Mouse (Mus musculus) inflammation-experienced regulatory T-cells, adult 6 months (primary cell): ENCODE measurements at regions not wholly inside any gene's neighbourhood (a gene's known extent, or its start where the extent isn't known, plus 50 kb on each side); places are given as distances from the start of the nearest gene placed in this dataset.

Experiments
- ATAC-seq: one replicate; pipeline ENCODE4 v1.8.0; 2017

DNA sequence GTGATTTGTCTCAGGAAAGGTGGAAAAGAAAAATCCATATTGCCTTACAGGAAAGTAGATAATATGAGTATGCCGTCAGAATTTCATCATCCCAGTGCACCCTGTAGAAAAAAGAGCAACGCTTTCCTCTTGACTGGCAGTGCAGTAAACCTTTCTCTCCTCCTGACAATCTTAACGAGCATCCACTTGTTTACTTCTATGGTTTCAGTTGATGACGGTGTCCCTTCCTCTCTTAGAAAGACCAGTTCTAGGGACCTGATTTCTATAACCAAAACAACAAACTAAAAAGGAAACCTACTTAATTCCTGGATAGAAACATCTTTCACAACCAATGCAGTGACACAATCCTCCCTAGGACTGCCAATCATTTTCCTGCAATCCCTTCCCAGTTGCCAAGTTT, 714.3 kb upstream of the Cited2 start:
- no peak for ATAC-seq

DNA sequence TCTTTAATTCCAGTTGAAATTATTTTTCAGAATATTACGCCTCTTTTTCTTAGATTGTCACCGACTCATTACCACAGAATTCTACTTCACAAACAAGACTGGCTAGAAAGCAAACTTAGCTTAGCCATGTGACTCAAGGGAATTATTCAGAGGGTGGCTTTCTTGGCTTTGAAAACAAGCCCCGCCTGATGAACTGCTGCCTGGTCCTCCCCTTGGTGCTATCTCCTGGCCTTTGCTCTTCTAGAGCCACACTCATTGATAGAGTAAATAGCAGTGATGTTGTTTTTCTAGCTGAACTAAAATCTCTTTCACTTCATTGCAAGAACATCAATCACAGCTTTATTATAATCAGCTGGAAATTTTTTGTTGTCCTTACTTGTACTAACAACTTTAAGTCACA, 713.0 kb upstream of the Cited2 start:
- ATAC-seq: no peak

DNA sequence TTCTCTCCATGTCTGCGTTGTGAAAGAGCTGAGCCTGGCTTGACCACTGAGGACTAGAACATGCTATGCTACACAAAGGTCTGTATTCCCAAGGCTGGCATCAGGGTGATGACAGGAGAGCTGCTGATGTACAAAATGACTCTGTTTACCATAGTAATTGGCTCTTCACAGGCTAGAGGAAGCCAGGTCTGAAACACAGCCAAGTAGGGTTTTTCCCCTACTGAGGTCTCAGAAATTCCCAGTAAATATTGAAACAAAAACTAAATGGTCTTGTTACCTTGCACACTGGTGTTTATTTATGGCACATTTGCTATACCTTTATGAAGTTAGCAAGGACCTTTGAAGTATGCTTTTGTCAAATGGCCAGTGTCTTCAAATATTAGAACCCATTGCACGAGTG, 711.1 kb upstream of the Cited2 start:
- ATAC-seq: no peak

DNA sequence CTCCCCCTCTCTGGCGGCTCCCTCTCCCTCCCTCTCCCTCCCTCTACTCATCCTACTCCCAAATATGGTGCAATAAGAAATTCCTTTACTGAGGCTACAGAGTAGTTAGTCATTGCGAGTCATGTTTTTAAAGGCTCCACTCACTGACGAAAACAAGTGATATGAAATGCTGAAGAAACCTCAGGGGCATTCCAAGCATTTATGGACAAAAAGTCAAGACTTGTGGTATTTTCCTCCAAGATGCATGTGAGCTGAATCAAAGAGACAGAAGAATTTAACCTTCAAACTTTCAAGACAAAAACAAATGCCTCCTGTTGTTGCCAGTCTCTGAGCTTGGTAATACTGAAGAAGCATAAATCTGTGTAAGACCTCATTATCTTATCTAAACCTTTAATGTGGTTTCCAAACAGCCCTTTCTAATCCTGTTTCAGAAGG, 710.5 kb upstream of the Cited2 start:
- no peak for ATAC-seq

DNA sequence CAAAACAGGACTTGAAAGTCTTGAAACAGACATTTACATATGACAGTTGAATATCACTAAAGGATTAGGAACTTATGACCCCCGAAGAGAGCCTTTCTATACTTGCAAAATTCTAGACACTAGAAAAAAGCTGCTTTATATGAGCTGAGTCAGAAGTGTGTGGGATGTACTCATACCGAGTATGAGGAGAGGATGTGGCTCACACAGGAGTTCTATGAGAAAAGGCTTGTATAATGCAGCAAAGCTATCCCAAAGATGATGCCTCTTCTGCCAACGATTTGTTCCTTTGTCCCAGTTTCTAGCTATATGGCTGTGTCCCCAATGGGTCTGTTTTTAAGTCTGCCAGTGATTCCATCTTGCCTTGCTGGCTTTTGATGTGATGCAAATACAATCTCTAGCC, 708.2 kb upstream of the Cited2 start:
- ATAC-seq: no peak

DNA sequence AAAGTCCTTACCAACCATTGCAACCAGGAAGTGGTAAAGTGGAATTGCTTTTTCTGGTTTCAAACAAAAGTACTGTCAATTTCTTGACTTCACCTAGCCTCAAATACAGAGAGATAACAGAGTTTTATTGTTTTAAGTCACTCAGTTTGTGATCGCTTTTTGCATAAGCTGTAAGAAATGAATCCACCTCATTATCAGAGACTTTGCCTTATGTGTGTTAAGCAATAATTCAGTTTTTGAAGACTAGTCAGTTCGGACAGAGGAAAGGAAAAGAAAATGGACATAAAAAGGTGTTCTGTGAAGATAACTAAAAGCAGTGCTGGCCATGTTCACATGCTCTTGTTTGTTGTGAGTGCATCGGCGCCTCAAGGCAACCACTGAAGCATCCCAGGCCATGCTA, 706.2 kb upstream of the Cited2 start:
- no peak for ATAC-seq

DNA sequence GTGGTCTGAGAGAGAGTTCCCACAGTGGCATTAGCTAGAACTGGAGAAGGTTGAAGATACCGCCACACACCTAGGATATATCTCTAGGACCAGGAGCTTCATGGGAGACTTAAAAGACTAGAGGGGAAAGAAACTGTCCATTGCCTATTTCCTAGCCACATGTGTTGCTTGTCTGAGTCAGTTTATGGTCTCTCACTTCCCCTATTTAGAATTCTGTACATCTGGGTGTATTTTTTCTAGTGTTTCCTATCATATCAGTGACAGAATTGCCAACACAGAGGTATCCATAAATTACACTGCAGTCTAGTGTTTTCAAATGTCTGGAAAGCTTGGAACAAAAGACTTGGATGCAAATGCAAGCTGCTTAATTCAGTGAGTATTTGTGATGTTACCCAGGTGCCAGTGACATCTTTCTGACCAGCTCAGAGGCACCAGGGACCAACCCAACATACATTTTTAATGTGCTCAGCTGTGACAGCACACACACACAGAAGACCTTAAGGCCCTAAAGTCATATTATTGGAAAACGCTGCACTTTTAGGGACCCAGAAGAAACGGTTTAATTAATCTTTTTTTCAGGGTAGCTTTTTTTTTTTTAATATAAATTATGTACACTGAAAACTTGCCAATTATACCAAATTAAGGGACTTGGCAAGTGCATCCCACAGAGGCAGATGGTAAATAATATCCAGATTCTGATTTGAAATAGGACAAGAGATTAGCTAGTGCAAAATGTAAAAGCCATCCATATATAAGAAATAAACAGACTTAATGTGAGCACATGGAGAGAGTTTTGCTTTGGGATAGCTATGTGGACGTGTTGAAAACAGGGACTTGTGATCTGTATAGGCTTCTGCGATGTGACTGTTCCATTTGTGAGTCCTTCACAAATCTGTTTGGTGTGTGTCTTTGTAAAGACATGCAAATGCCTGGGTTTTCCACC, 700.5 kb upstream of the Cited2 start:
- ATAC-seq: no peak

DNA sequence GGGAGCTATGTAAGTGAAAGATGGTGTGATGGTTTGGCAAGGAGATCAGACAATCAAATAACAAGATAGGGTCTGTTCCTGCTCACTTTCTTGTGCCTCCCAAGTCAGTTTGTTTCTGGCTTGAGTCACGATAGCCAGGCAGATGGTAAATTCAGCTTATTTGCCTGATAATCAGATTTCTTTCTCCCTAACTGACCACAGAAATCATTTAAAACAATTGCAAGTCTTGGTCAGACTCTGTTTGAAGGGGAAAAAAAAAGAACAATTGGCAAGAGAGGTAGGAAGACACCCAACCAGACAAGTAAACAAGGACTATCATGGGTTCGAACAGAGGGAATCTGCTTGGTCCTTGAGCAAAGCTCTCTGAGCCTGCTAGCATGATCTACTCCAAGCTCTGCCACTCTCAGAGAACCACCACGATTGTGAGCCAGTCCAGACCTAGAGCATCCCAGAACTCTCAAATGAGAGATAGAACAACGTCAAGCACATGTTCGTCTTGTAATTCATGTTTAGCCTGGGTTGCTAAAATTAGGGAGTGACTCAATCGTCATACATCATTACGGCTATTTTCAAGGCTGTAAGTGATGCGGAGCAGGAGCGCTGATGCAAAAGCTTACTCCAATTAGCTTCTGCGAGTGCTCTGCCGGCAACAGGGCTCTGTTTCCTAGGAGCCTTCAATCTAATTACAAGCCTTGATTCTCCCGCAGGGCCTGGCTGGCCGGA, 699.3 kb upstream of the Cited2 start:
- no peak for ATAC-seq

DNA sequence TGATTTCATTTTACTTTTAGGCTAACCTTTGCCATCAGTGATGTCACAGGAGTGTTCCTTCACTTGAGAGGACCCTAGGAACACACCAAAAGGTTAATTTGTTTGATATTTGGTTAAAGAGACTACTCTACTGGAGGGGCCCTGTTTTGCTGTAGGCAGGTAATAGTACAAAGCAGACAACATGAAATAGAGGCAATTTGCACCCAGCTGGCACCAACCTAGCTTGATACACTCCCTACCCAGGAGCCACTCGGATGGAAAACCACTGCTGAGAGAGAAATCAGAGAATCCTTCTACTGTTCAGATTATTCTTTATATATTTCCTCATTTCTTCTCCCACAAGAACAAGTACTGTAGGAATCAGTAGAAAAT, 698.7 kb upstream of the Cited2 start:
- no peak for ATAC-seq

DNA sequence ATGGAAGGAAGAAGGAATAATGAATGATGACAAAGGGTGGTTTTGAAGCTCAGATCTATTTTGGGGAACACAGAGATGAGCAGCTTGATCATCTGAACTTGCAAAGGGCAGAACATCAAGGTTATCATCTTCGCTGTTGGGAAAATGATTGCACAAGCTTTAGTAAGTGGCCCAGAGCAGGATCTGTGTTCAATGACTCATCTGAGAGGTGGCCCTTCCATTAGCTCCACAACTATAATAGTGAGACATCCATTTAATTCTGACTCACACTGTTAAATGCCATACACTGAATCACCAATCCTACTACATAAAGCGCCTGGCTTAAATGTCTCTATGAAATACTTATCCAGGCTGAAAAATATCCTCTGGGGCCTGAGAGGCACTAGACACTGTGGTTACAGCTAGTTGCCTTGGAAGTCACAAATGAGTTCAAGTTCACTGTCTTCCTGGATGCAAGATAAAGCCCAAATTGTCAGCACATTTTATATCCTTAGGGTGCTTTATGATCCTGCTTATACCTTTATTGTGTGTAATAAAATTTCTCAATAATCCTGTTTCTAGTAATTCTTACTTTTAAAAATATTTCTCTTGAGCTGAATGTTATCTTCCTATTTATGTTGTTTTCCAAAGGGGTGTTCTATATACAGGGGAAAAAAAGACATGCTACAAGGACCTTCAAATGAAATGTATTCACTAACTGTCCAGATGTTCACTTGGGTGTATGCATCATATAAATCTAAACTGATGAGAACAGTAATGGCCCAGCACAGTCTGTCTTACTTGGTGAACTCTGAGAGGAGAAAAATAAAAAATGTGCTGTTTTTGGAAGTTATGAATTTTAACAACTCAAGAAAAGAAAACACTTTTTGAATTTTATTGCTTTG, 687.9 kb upstream of the Cited2 start:
- no peak for ATAC-seq

DNA sequence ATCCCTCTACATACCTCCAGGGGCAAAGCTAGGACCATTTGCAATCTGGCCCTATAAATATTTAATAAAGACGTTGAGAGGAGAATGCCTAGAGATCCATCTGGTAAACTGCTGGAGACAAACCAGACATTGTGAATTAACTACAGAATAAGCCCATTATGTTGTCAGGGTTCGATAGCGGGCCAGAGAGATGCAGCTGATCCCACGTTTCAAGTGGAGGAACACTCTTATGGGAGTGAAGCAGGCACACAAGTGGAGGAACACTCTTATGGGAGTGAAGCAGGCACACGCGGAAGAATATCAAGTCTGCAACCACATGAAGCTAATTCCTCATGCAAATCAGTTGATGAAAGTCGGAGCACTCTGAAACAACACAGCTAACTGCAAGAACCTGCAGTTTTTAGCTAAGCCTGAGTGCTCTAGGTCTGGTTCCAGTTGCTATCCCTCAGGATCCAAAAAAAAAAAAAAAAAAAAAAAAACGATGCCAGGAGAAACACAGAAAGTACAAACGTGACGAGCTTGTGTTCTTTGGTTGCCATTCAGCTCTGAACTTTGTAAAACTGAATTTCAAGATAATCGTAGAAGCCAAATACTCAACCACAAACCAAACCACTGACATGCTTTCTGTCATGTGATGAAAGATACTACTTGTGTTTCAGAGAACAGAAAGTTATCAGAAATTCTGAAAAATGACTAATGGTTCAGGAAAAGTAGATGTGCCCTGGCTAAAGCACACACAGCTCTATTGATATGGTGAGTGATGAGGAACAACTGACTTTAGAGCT, 684.6 kb upstream of the Cited2 start:
- ATAC-seq: no peak

DNA sequence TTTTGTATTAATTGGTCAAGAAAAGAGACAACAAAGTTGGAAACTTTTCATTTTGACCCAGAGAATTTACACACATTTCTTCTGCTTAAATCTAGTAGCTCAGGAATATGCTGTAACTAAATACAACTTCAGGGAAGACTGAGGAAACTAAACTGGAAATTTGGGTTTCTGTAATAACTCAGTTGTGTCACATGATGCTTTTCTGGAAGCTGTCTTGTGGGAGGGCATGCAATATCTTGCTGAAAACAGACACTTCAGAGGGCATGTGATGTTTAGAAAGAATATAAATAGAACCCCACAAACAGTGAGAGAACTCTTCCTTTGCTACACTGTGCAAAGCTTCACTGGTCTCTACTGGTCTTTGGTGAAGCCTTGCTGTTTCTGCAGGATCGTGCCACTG, 680.9 kb upstream of the Cited2 start:
- no peak for ATAC-seq

DNA sequence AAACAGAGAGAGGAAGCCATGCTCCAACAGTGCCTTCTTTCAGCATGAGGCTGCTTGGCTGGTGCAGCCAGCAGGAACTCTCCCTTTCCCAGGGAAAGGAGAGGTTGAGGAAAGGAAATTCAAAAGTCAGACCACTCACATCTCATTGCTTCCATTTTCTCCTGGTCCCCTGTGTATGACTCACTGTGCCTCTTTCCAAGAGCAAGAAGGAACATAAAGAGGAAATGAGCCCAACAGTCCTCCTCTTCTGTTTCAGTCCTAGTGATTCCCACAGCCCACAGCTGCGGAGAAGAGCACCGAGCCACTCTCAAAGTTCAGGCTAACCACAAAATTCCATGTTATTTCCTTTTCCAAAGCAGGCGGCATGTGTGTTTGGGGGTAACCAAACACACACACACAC, 680.0 kb upstream of the Cited2 start:
- no peak for ATAC-seq

DNA sequence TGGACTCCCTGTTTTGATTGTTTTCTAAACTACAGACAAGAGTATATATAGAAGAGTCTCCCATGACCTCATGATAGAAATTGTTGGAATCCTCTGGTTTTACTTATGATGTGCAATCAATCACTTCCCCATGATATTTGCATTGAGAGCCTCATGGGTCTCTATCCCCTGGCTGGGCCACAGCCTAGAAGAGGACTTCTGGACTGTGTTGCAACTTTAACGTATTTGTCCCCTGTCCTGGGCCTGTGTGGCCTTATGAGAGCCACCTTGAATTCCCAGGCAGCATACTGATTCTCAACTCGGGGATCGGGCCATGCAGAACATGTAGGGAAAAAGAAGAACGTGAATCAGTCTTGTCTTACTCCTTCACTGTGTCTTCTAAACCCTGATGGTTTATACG, 676.3 kb upstream of the Cited2 start:
- no peak for ATAC-seq

DNA sequence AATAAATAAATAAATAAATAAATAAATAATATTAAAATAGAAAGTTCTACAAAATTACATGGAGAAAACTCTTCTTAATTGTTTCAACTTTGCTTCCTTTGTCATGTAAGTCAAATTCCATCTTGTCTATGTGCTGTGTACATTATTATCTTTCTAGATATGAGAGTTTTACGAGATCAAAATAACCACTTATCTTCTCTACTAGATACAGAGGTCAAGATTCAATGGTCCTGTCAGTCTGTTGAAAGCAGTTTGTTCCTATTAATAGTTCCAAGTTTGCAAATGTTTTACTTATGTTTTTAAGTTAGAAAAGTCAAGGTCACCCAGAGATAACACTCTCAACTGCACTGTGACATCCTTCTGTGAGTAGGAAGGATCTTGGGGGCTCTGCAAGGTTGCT, 650.1 kb upstream of the Cited2 start:
- no peak for ATAC-seq

DNA sequence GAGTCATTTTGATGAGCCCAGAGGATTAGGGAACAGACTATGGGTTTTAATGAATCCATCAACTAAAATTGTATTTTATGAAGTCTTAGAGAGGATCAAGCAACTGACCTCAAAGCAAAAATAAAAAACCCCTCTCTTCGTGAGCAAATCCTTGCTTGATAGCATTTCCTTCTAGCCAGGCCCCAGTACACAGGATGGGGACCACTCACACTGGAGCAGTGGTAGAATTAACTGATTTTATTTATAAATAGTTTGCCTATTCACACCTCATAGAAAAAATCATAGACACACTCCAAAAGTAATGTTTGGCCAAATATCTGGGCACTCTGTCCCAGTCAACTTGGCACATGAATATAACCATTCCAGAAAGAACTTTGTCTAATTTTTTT, 649.0 kb upstream of the Cited2 start:
- ATAC-seq: no peak

DNA sequence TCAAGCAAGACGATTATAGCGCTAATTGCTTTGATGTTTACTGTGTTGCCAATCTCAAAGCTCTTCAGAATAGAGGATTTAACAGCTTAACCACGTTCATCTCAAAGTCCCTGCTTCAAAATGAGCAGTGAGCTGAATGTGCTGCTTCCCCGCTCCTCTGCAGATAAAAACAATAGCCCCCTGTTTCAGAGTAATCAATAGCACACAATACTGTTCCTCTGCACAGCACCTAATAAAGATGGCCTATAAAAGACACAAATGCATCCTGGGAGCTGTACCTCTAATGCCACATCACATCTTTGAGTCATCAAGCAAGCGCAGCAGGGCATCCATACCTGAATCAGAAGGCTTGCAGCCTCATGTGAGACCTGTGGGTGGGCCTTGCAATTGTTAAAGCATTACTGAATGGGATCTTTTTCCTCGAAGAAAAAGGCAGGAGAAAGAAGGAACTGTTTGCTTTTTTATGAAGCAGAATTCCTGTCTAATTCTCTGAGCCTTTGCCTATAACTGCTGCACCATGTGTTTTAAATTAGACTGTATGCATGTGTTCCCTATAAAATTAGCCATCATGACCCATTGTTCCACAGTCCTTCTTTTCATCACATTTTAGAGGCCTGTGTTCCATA, 648.5 kb upstream of the Cited2 start:
- ATAC-seq: no peak

DNA sequence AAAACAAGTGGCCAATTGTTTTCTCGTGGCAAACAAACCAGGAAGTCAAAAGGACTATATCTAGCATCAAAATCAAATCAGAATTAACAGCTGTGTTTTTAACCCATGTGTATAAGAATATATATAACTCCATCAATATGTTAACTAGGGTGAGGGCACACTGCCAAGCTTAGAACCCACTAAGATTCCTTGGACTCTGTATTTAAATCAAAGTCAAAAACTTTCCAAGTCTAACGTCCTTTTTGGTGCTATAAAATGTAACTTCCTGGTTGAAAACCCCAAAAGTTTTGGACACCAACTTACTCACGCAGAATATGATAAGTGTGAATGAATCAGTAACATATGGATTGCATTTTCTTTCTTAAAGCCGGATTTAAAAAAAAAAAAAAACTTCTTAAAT, 647.9 kb upstream of the Cited2 start:
- no peak for ATAC-seq

DNA sequence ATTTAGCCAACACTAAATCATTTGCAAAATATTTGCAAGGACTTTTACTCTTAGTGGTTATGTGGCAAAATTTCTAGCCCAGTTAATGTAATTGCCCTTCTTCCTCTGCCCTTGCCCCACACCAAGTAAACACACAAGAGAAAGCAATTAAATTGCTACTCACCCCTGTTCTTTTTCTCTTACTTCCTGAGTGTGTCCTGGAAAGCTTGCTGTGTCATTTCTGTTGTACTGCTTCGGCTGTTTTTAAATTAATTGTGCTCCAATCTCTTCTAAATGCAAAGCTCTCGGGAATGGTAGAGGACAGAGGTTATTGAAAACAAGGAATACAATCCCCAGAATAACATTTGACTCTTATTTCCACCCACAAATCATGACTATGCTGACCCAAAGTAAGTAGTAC, 647.4 kb upstream of the Cited2 start:
- ATAC-seq: no peak

DNA sequence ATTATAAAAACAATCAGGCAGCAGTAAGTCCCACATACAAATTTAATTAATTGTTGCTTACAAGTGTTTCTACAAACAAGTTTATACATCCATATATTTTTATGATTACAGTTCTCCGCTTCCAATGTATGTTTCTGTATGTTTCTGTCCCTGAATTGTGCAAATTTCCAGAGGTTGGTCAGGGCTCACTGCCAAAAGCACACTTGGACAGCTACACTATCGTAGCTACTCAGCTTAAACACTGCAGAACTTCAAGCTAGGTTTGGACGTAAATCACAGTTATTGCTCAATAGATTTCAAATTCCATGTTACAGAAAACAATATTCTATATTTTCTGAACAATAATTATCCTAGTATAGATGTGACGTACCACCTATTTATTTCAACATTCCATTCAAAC, 646.8 kb upstream of the Cited2 start:
- no peak for ATAC-seq

DNA sequence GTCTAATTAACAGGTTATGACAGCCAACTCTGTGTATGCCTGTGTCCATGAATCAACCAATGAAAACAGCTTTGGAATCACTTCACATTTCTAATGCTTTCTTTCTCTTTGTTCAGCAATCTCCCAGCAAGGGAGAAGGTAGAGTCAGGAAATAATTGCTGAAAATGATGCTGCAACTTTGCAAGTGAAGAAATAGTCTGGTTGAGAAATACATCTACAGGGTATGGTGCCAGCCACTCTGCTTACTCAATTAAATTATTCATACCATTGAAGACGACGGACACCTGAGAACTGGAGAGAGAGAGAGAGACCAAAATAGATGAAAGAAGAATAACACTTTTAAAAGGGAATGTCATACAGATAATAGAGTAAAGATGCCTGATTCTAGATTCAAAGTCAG, 645.4 kb upstream of the Cited2 start:
- ATAC-seq: no peak

DNA sequence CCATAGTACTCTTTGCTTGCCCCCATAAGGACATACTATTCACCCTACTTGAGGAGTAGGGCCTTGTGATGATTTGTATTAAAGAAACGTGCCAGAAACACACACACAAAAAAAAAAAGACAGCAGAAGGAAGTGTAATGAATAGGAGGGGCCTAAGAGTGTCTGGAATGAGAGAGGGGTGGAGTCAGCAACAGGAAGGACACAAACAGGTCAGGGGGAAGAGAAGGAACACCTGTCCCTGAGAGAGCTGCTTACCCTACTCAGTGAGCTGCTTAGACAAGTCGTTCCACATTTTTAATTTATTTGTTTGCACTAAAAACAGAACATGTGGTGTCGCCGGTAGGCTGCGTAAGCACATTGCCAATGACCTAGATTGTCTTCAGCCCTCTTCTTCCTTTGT, 642.2 kb upstream of the Cited2 start:
- ATAC-seq: no peak
